9 mouse cellular contexts compared by ENCODE assay signal in genomic region chr15:3271216-3271615, GRCm38 (mm10). TPM values are rescaled to one million over a fixed set of nuclear protein-coding genes. Genes with fewer than 3 reads are reported as not detected.
A peak's percentile ranks its signal among the peaks of the same experiment; 100 is the strongest.
DNase-seq lines count a peak whose midpoint lies in the region; ATAC-seq lines count a peak whose summit lies in the region.
"Had no signal": no experiment of that assay in that cellular context is flagged by ENCODE, and none has a peak within 500 bp of the region (broad histone marks: within the 10 kb centered on the region; RNA-seq: fewer than 3 reads in every experiment).

No protein-coding gene starts in this region.

- H3K4me2 ChIP-seq in forebrain, embryonic 11.5 days (ENCODE audit: low read depth, low read length, severe bottlenecking), result no peak overlapping the region
- no peak overlapping the region for H3K4me2 ChIP-seq in forebrain, embryonic 13.5 days
- H3K4me2 ChIP-seq in embryonic facial prominence, embryonic 11.5 days (ENCODE audit: low read depth, low read length), result no peak overlapping the region; the same call in 1 of the 2 replicates
- peak overlapping the region; percentile 46 for H3K4me2 ChIP-seq in hindbrain, embryonic 14.5 days (replicated peaks)
- H3K4me2 ChIP-seq in liver, embryonic 13.5 days, result peak overlapping the region; percentile 53
- peak overlapping the region; percentile 48 for H3K4me2 ChIP-seq in neural tube, embryonic 13.5 days

- peaks cover 2% of the 10 kb centered on the region; the same call in 1 of the 2 replicates for H3K4me1 ChIP-seq in forebrain, embryonic 11.5 days (replicated peaks; ENCODE audit: control insufficient read depth, insufficient read depth, low read length)
- peaks cover 6% of the 10 kb centered on the region; the same call in 1 of the 2 replicates for H3K4me1 ChIP-seq in forebrain, embryonic 13.5 days
- no peaks in the 10 kb centered on the region for H3K4me1 ChIP-seq in embryonic facial prominence, embryonic 11.5 days (ENCODE audit: control insufficient read depth, insufficient read depth, low read length)
- 0 out of 2 replicates have a peak, but pooled peaks cover 10% of the 10 kb centered on the region for H3K4me1 ChIP-seq in hindbrain, embryonic 14.5 days (replicated peaks; ENCODE audit: control insufficient read depth, insufficient read depth, low read length)
- peaks cover 17% of the 10 kb centered on the region; the same call in 1 of the 2 replicates for H3K4me1 ChIP-seq in liver, embryonic 13.5 days (replicated peaks)
- H3K4me1 ChIP-seq in neural tube, embryonic 13.5 days (replicated peaks), result peaks cover 9% of the 10 kb centered on the region

- DNase-seq in forebrain, embryonic 11.5 days (ENCODE audit: low spot score), result no peak
- DNase-seq in embryonic facial prominence, embryonic 11.5 days (ENCODE audit: low spot score), result peak; percentile 3
- DNase-seq in hindbrain, embryonic 14.5 days (ENCODE audit: low spot score), result no peak
- no peak for DNase-seq in liver, embryonic 13.5 days
- DNase-seq in layer of hippocampus, adult 9-10 months (ENCODE audit: low spot score), result no peak
- no peak for DNase-seq in layer of hippocampus, adult 9-11 months

- 0 out of 2 replicates have a peak, but pooled peaks have one; percentile 24 for ATAC-seq in forebrain, embryonic 11.5 days (replicated peaks; ENCODE audit: low FRiP score)
- ATAC-seq in forebrain, embryonic 13.5 days, result no peak
- ATAC-seq in embryonic facial prominence, embryonic 11.5 days (replicated peaks; ENCODE audit: insufficient number of reproducible peaks, low FRiP score, low TSS enrichment, low read depth), result no peak
- no peak for ATAC-seq in hindbrain, embryonic 14.5 days (ENCODE audit: low FRiP score)
- ATAC-seq in liver, embryonic 13.5 days (ENCODE audit: low read depth), result peak; percentile 24
- ATAC-seq in neural tube, embryonic 13.5 days (ENCODE audit: low read depth), result peak; percentile 45; the same call in 1 of the 2 replicates

- H3K4me3 ChIP-seq in forebrain, embryonic 11.5 days (ENCODE audit: low read depth, low read length), result no peak overlapping the region; the same call in 1 of the 2 replicates
- H3K4me3 ChIP-seq in forebrain, embryonic 13.5 days, result no peak overlapping the region
- peak overlapping the region; percentile 12; the same call in 1 of the 2 replicates for H3K4me3 ChIP-seq in embryonic facial prominence, embryonic 11.5 days (ENCODE audit: low read depth, low read length)
- H3K4me3 ChIP-seq in hindbrain, embryonic 14.5 days (replicated peaks; ENCODE audit: low read length), result peak overlapping the region; percentile 19
- H3K4me3 ChIP-seq in liver, embryonic 13.5 days (replicated peaks), result peak overlapping the region; percentile 58
- peak overlapping the region; percentile 38 for H3K4me3 ChIP-seq in neural tube, embryonic 13.5 days

- no peak overlapping the region for H3K9ac ChIP-seq in forebrain, embryonic 11.5 days (ENCODE audit: low read length)
- no peak overlapping the region for H3K9ac ChIP-seq in forebrain, embryonic 13.5 days
- no peak overlapping the region for H3K9ac ChIP-seq in embryonic facial prominence, embryonic 11.5 days (replicated peaks; ENCODE audit: low read length)
- H3K9ac ChIP-seq in hindbrain, embryonic 14.5 days, result no peak overlapping the region
- peak overlapping the region; percentile 63 for H3K9ac ChIP-seq in liver, embryonic 13.5 days
- peak overlapping the region; percentile 63 for H3K9ac ChIP-seq in neural tube, embryonic 13.5 days

- 48% methylated on average over 6 of the region's 6 CpGs for WGBS in forebrain, embryonic 11.5 days
- 47% methylated on average over 6 of the region's 6 CpGs for WGBS in forebrain, embryonic 13.5 days
- WGBS in embryonic facial prominence, embryonic 11.5 days, result 31% methylated on average over 6 of the region's 6 CpGs
- 42% methylated on average over 6 of the region's 6 CpGs for WGBS in hindbrain, embryonic 14.5 days
- 21% methylated on average over 6 of the region's 6 CpGs for WGBS in liver, embryonic 13.5 days (ENCODE audit: insufficient replicate concordance)
- 20% methylated on average over 6 of the region's 6 CpGs for WGBS in neural tube, embryonic 13.5 days

- no peaks in the 10 kb centered on the region for H3K9me3 ChIP-seq in forebrain, embryonic 11.5 days (ENCODE audit: control insufficient read depth, low read length)
- no peaks in the 10 kb centered on the region for H3K9me3 ChIP-seq in forebrain, embryonic 13.5 days (replicated peaks)
- no peaks in the 10 kb centered on the region for H3K9me3 ChIP-seq in embryonic facial prominence, embryonic 11.5 days (replicated peaks; ENCODE audit: control insufficient read depth, low read length)
- no peaks in the 10 kb centered on the region for H3K9me3 ChIP-seq in hindbrain, embryonic 14.5 days (ENCODE audit: control insufficient read depth, low read length)
- H3K9me3 ChIP-seq in liver, embryonic 13.5 days (replicated peaks), result no peaks in the 10 kb centered on the region
- H3K9me3 ChIP-seq in neural tube, embryonic 13.5 days, result no peaks in the 10 kb centered on the region

- H3K27me3 ChIP-seq in forebrain, embryonic 11.5 days (ENCODE audit: control insufficient read depth, insufficient read depth, low read length), result no peaks in the 10 kb centered on the region
- H3K27me3 ChIP-seq in forebrain, embryonic 13.5 days, result no peaks in the 10 kb centered on the region
- no peaks in the 10 kb centered on the region for H3K27me3 ChIP-seq in embryonic facial prominence, embryonic 11.5 days (ENCODE audit: control insufficient read depth, insufficient read depth, low read length)
- H3K27me3 ChIP-seq in hindbrain, embryonic 14.5 days (ENCODE audit: control insufficient read depth, insufficient read depth, low read length), result no peaks in the 10 kb centered on the region
- H3K27me3 ChIP-seq in liver, embryonic 13.5 days, result no peaks in the 10 kb centered on the region
- H3K27me3 ChIP-seq in neural tube, embryonic 13.5 days, result no peaks in the 10 kb centered on the region
- H3K27me3 ChIP-seq: CH12.LX had no signal

- H3K36me3 ChIP-seq in forebrain, embryonic 11.5 days (ENCODE audit: control insufficient read depth, insufficient read depth, low read length), result no peaks in the 10 kb centered on the region
- H3K36me3 ChIP-seq in forebrain, embryonic 13.5 days (ENCODE audit: poor library complexity, severe bottlenecking), result no peaks in the 10 kb centered on the region
- H3K36me3 ChIP-seq in embryonic facial prominence, embryonic 11.5 days (replicated peaks; ENCODE audit: control insufficient read depth, insufficient read depth, low read depth, low read length), result no peaks in the 10 kb centered on the region
- H3K36me3 ChIP-seq in hindbrain, embryonic 14.5 days (replicated peaks; ENCODE audit: control insufficient read depth, insufficient read depth), result no peaks in the 10 kb centered on the region
- H3K36me3 ChIP-seq in liver, embryonic 13.5 days, result peaks cover 5% of the 10 kb centered on the region; the same call in 1 of the 2 replicates
- H3K36me3 ChIP-seq in neural tube, embryonic 13.5 days, result 0 out of 2 replicates have a peak, but pooled peaks cover 3% of the 10 kb centered on the region

- no peak overlapping the region for H3K27ac ChIP-seq in forebrain, embryonic 11.5 days (ENCODE audit: low read depth, low read length)
- no peak overlapping the region for H3K27ac ChIP-seq in forebrain, embryonic 13.5 days
- no peak overlapping the region for H3K27ac ChIP-seq in embryonic facial prominence, embryonic 11.5 days (replicated peaks; ENCODE audit: low read depth, low read length)
- H3K27ac ChIP-seq in hindbrain, embryonic 14.5 days, result peak overlapping the region; percentile 45; the same call in 1 of the 2 replicates
- H3K27ac ChIP-seq in liver, embryonic 13.5 days, result peak overlapping the region; percentile 69
- no peak overlapping the region for H3K27ac ChIP-seq in neural tube, embryonic 13.5 days (replicated peaks)

RNA-seq across cellular contexts. Expression of gene Selenop, which starts 2.9 kb away (rescaled TPM):
- 51.1 and 53.1 TPM in 2 replicates for polyA plus RNA-seq in forebrain, embryonic 11.5 days (2014; fragmentation: Nextera tagmentation; extraction: Ambion mirVana)
- 39.7 and 46.8 TPM in 2 replicates for polyA plus RNA-seq in forebrain, embryonic 13.5 days (2015; fragmentation: Nextera tagmentation; extraction: Ambion mirVana)
- polyA plus RNA-seq in embryonic facial prominence, embryonic 11.5 days (2014; fragmentation: Nextera tagmentation; extraction: Ambion mirVana), result 101 TPM in 2 replicates
- 184 and 189 TPM in 2 replicates for polyA plus RNA-seq in hindbrain, embryonic 14.5 days (2014; fragmentation: Nextera tagmentation; extraction: Ambion mirVana)
- 279 and 342 TPM in 2 replicates for polyA plus RNA-seq in liver, embryonic 13.5 days (2015; fragmentation: Nextera tagmentation; extraction: Ambion mirVana)
- polyA plus RNA-seq in neural tube, embryonic 13.5 days (2015; fragmentation: Nextera tagmentation; extraction: Ambion mirVana), result 145 and 158 TPM in 2 replicates

RNA-seq across cellular contexts. Expression of gene Ccdc152, which starts 32.1 kb away (rescaled TPM):
- polyA plus RNA-seq in forebrain, embryonic 11.5 days (2014; fragmentation: Nextera tagmentation; extraction: Ambion mirVana), result not detected in 2 replicates
- polyA plus RNA-seq in forebrain, embryonic 13.5 days (2015; fragmentation: Nextera tagmentation; extraction: Ambion mirVana), result not detected in 2 replicates
- 0.17 TPM in 1 of 2 replicates, not detected in the other for polyA plus RNA-seq in embryonic facial prominence, embryonic 11.5 days (2014; fragmentation: Nextera tagmentation; extraction: Ambion mirVana)
- 0.17 and 0.58 TPM in 2 replicates for polyA plus RNA-seq in hindbrain, embryonic 14.5 days (2014; fragmentation: Nextera tagmentation; extraction: Ambion mirVana)
- 0.20 and 0.27 TPM in 2 replicates for polyA plus RNA-seq in liver, embryonic 13.5 days (2015; fragmentation: Nextera tagmentation; extraction: Ambion mirVana)
- polyA plus RNA-seq in neural tube, embryonic 13.5 days (2015; fragmentation: Nextera tagmentation; extraction: Ambion mirVana), result not detected in 2 replicates

Comparison
In these comparisons a context has a peak if more than half of its experiments do, and no peak if none do; other contexts are left out.
1. ATAC-seq: peak in forebrain, embryonic 11.5 days (single experiment), liver, embryonic 13.5 days (single experiment) and neural tube, embryonic 13.5 days (single experiment); none in forebrain, embryonic 13.5 days (single experiment), embryonic facial prominence, embryonic 11.5 days (single experiment) and hindbrain, embryonic 14.5 days (single experiment).
2. H3K27ac ChIP-seq: peak in hindbrain, embryonic 14.5 days (single experiment) and liver, embryonic 13.5 days (single experiment); none in forebrain, embryonic 11.5 days (single experiment), forebrain, embryonic 13.5 days (single experiment), embryonic facial prominence, embryonic 11.5 days (single experiment) and neural tube, embryonic 13.5 days (single experiment).
3. H3K4me2 ChIP-seq: peak in hindbrain, embryonic 14.5 days (single experiment), liver, embryonic 13.5 days (single experiment) and neural tube, embryonic 13.5 days (single experiment); none in forebrain, embryonic 11.5 days (single experiment), forebrain, embryonic 13.5 days (single experiment) and embryonic facial prominence, embryonic 11.5 days (single experiment).
4. H3K4me3 ChIP-seq: peak in embryonic facial prominence, embryonic 11.5 days (single experiment), hindbrain, embryonic 14.5 days (single experiment), liver, embryonic 13.5 days (single experiment) and neural tube, embryonic 13.5 days (single experiment); none in forebrain, embryonic 11.5 days (single experiment) and forebrain, embryonic 13.5 days (single experiment).
5. H3K9ac ChIP-seq: peak in liver, embryonic 13.5 days (single experiment) and neural tube, embryonic 13.5 days (single experiment); none in forebrain, embryonic 11.5 days (single experiment), forebrain, embryonic 13.5 days (single experiment), embryonic facial prominence, embryonic 11.5 days (single experiment) and hindbrain, embryonic 14.5 days (single experiment).